Mouse (Mus musculus) ES-E14 (cell line): ENCODE measurements around the gene Clstn2.

Source experiments
- CHD2 ChIP-seq: IDR thresholded peaks from 2 replicates; pipeline ENCODE4 v1.6.1; 2014; ENCODE audit warnings: mild to moderate bottlenecking, low read depth, low read length, inconsistent platforms
- HCFC1 ChIP-seq: IDR thresholded peaks from 2 replicates; pipeline ENCODE4 v1.6.1; 2012; ENCODE audit warnings: low read length, inconsistent platforms, borderline replicate concordance; ENCODE audit not compliant: insufficient read depth
- MAFK ChIP-seq: IDR thresholded peaks from 2 replicates; pipeline ENCODE4 v1.6.1; 2014; ENCODE audit warnings: mild to moderate bottlenecking, low read depth, low read length, inconsistent platforms; ENCODE audit not compliant: insufficient read depth
- ZC3H11A ChIP-seq: IDR thresholded peaks from 2 replicates; pipeline ENCODE4 v1.6.1; 2012; ENCODE audit warnings: low read depth, mild to moderate bottlenecking, inconsistent platforms, low read length, borderline replicate concordance
- ZNF384 ChIP-seq: IDR thresholded peaks from 2 replicates; pipeline ENCODE4 v1.6.1; 2012; ENCODE audit warnings: low read depth, low read length, inconsistent platforms

DNA sequence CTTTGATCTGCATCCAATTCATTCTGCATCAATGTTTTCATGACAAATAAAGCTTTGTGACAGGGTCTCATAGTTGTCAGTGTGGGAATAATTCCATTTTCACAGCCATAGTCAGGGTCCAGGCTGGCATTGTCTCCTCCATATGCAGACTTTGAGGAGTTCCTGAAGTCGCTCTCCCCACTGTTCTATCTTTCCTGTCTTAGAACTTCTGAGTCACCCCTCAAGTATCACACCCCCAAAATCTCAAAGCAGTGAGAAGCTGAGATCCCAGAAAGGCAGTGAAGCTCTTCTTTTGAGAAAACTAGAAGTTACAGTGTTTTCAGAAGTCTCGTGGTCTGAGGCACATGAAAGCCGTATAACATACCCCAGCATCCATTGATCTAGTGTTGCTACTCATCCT lies 320.1 kb downstream of the Clstn2 start:
- no peak for TF ChIP-seq CHD2
- TF ChIP-seq MAFK, result no peak
- no peak for TF ChIP-seq ZC3H11A
- TF ChIP-seq HCFC1, result no peak
- no peak for TF ChIP-seq ZNF384
